Mouse (Mus musculus) MEL (cell line): ENCODE measurements around the gene Cxcl2. TPM values are rescaled to one million over a fixed set of nuclear protein-coding genes. Genes with fewer than 3 reads are reported as not detected.

Source experiments
- DNase-seq: peaks from one replicate; pipeline ENCODE4 v3.0.0; 2011; ENCODE audit warnings: low read depth, low spot score
- H3K27ac ChIP-seq: 2 replicates; pipeline ENCODE4 v1.5.1; 2012; ENCODE audit warnings: low read depth, mild to moderate bottlenecking, control low read depth, low read length, moderate library complexity; ENCODE audit not compliant: control insufficient read depth
- H3K27me3 ChIP-seq, 2 experiments: fragments of 150-350 bp in 1 of 2; sonication (generic) in 1 of 2; 2 replicates each; pipeline ENCODE4 v1.6.1; 2012; ENCODE audit warnings: low read length in 2 of 2, mild to moderate bottlenecking in 2 of 2, improper control_type of control experiment in 1 of 2, moderate library complexity in 1 of 2; ENCODE audit not compliant: insufficient read depth in 2 of 2, control insufficient read depth in 1 of 2
- H3K36me3 ChIP-seq, 2 experiments: 2 replicates each; pipeline ENCODE4 v1.6.1; 2012 to 2014; ENCODE audit warnings: low read length in 2 of 2, improper control_type of control experiment in 1 of 2, inconsistent platforms in 1 of 2, mild to moderate bottlenecking in 1 of 2; ENCODE audit not compliant: insufficient read depth in 2 of 2, control insufficient read depth in 1 of 2
- H3K4me1 ChIP-seq, 2 experiments: fragments of 150-350 bp in 1 of 2; sonication (generic) in 1 of 2; 2 replicates each; pipeline ENCODE4 v1.6.1; 2012; ENCODE audit warnings: low read length in 2 of 2, improper control_type of control experiment in 1 of 2, mild to moderate bottlenecking in 1 of 2; ENCODE audit not compliant: insufficient read depth in 2 of 2, control insufficient read depth in 1 of 2
- H3K4me3 ChIP-seq, 2 experiments: fragments of 150-350 bp in 1 of 2; sonication (generic) in 1 of 2; 2 replicates each; pipeline ENCODE4 v1.5.1; 2012; ENCODE audit warnings: low read depth in 2 of 2, low read length in 2 of 2, mild to moderate bottlenecking in 2 of 2, moderate library complexity in 2 of 2, control low read depth in 1 of 2, improper control_type of control experiment in 1 of 2; ENCODE audit not compliant: control insufficient read depth in 1 of 2, insufficient read depth in 1 of 2
- H3K79me2 ChIP-seq: 2 replicates; pipeline ENCODE4 v1.6.1; 2012; ENCODE audit warnings: mild to moderate bottlenecking, low read length, moderate library complexity; ENCODE audit not compliant: control insufficient read depth, poor library complexity, insufficient read depth
- H3K9ac ChIP-seq: 2 replicates; pipeline ENCODE4 v1.6.1; 2012; ENCODE audit warnings: low read depth, mild to moderate bottlenecking, control low read depth, low read length, moderate library complexity; ENCODE audit not compliant: control insufficient read depth, poor library complexity, severe bottlenecking
- H3K9me3 ChIP-seq: fragments of 150-350 bp; sonication (generic); replicated peaks from 2 replicates; pipeline ENCODE4 v1.6.1; 2012; ENCODE audit warnings: mild to moderate bottlenecking, low read length, improper control_type of control experiment, moderate library complexity; ENCODE audit not compliant: insufficient read depth
- EP300 ChIP-seq, 2 experiments: IDR thresholded peaks; 2 replicates each; pipeline ENCODE4 v1.6.1; 2011; ENCODE audit warnings: improper control_type of control experiment in 2 of 2, low read length in 2 of 2, low read depth in 1 of 2, mild to moderate bottlenecking in 1 of 2
- ETS1 ChIP-seq: IDR thresholded peaks from 2 replicates; pipeline ENCODE4 v1.6.1; 2012; ENCODE audit warnings: low read depth, mild to moderate bottlenecking, inconsistent platforms, low read length, improper control_type of control experiment, moderate library complexity
- GATA1 ChIP-seq: IDR thresholded peaks from 2 replicates; pipeline ENCODE4 v1.6.1; 2011; ENCODE audit warnings: low read depth, low read length, improper control_type of control experiment
- MAFK ChIP-seq: IDR thresholded peaks from 2 replicates; pipeline ENCODE4 v1.6.1; 2011; ENCODE audit warnings: low read depth, mild to moderate bottlenecking, low read length, improper control_type of control experiment, borderline replicate concordance
- MAX ChIP-seq: IDR thresholded peaks from 2 replicates; pipeline ENCODE4 v1.6.1; 2011; ENCODE audit warnings: low read length, improper control_type of control experiment
- MXI1 ChIP-seq: IDR thresholded peaks from 2 replicates; pipeline ENCODE4 v1.6.1; 2011; ENCODE audit warnings: mild to moderate bottlenecking, low read depth, low read length, improper control_type of control experiment
- NELFE ChIP-seq: IDR thresholded peaks from 2 replicates; pipeline ENCODE4 v1.6.1; 2011; ENCODE audit warnings: low read depth, low read length, improper control_type of control experiment
- POLR2AphosphoS2 ChIP-seq: IDR thresholded peaks from 2 replicates; pipeline ENCODE4 v1.6.1; 2011; ENCODE audit warnings: low read length, improper control_type of control experiment
- POLR2AphosphoS5 ChIP-seq: IDR thresholded peaks from 2 replicates; pipeline ENCODE4 v1.6.1; 2012; ENCODE audit warnings: low read depth, borderline replicate concordance, mild to moderate bottlenecking, inconsistent platforms, low read length, moderate library complexity, mixed read lengths
- TAL1 ChIP-seq: IDR thresholded peaks from 2 replicates; pipeline ENCODE4 v1.6.1; 2012; ENCODE audit warnings: mild to moderate bottlenecking, inconsistent platforms, low read length, moderate library complexity, mixed read lengths
- TCF12 ChIP-seq: IDR thresholded peaks from 2 replicates; pipeline ENCODE4 v1.6.1; 2014; ENCODE audit warnings: low read depth, mild to moderate bottlenecking, inconsistent platforms, low read length, improper control_type of control experiment, moderate library complexity
- USF1 ChIP-seq: IDR thresholded peaks from 2 replicates; pipeline ENCODE4 v1.6.1; 2014; ENCODE audit warnings: low read depth, mild to moderate bottlenecking, inconsistent platforms, low read length, improper control_type of control experiment, moderate library complexity
- ZNF384 ChIP-seq: IDR thresholded peaks from 2 replicates; pipeline ENCODE4 v1.6.1; 2012; ENCODE audit warnings: low read depth, mild to moderate bottlenecking, inconsistent platforms, low read length, improper control_type of control experiment
- polyA plus RNA-seq, 2 experiments: library from polyadenylated mRNA; stranded (reverse) in 1 of 2; unstranded in 1 of 2; fragments of >175 nt in 1 of 2; fragments of >200 nt in 1 of 2; gene quantifications; 2 replicates each; pipeline versions ENCODE4 v1.2.1 to v1.2.4; 2012; ENCODE audit warnings: low replicate concordance in 2 of 2, low read depth in 1 of 2; ENCODE audit not compliant: insufficient read length in 2 of 2, insufficient read depth in 1 of 2, missing spikeins in 1 of 2
- total RNA-seq: library from RNA; depleted of rRNA; stranded (reverse); fragments of 300-350 nt; gene quantifications from 2 replicates; pipeline ENCODE4 v1.2.3, GENCODE M21; 2012

The Cxcl2 gene
- total and polyA plus RNA-seq, 3 experiments: not detected

DNA sequence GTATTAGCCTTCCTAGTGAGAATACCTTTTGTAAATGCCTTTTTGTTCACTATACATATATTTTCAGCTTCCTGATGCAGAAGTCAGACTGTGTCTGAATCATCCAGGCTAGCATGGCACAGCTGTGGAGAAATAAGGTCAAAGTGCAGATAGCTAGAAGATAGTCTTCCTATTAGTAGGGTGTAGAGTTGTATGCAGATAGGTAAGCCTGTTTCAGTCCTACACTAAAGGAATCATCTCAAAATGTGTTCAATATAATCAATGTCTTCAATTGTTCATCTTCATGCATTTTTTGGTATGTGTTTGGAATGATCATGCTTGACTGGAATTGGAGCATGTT, 26.5 kb upstream of the Cxcl2 start:
- no peaks in the 10 kb centered on the region for H3K79me2 ChIP-seq
- H3K9ac ChIP-seq: no peak overlapping the region
- H3K27ac ChIP-seq: no peak overlapping the region
- H3K36me3 ChIP-seq: peaks cover 0 to 18% of the 10 kb centered on the region in 2 experiments; a peak in 2 of 4 replicates
- no peak for DNase-seq
- no peaks in the 10 kb centered on the region for H3K27me3 ChIP-seq
- TF ChIP-seq ETS1: no peak
- TF ChIP-seq, all 39 proteins: peak for 0
- Histone ChIP-seq H3K4me1 (peaks cover 4 to 16% of the 10 kb centered on the region in 2 experiments), H3K4me3 (no peak overlapping the region), H3K9me3 (no peaks in the 10 kb centered on the region)

DNA sequence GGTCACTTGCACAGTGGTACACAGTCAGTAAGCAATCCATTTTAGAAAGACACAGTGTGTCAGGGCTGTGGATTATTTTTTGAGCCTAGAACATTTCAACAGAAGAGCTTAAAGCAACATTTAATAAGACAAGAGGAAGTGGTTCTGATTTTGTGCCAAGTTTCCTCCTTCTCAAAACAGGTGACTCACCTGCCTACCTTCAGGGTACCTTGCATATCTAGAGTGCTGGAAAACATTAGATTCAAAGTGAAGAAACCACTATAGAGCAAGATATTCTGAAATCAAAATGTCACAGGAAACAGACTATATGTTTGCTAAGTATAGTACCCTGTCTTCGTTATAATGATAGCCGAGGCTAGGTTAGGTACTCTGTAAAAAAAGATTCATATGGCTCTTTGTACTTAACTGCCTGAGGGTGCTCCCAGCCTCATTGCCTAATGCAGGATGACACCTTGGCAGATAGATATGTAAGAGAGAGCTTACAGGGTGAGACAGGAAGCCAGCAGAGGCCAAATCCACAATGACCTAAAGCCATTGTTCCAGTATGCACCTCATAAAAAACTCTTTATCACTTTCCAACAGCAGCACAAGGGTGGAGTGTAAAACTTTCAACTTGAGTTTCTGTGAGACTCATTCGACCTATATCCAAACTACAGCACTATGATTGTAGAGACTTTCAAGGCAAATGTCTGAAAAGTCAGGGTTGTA, 24.2 kb upstream of the Cxcl2 start:
- no peak overlapping the region for H3K4me3 ChIP-seq
- peaks cover 9 to 17% of the 10 kb centered on the region in 2 experiments for H3K4me1 ChIP-seq
- H3K9me3 ChIP-seq: no peaks in the 10 kb centered on the region
- no peak overlapping the region for H3K27ac ChIP-seq
- H3K27me3 ChIP-seq: no peaks in the 10 kb centered on the region
- H3K79me2 ChIP-seq: no peaks in the 10 kb centered on the region
- DNase-seq: peak; percentile 47
- peaks cover 0 to 22% of the 10 kb centered on the region in 2 experiments; a peak in 2 of 4 replicates for H3K36me3 ChIP-seq
- no peak overlapping the region for H3K9ac ChIP-seq
- peak in 1 of 2 experiments; percentile 48; a peak in 1 of 4 replicates for TF ChIP-seq EP300 (IDR thresholded peaks at IDR 0.05; ENCODE audit: low read depth in 1 of 2, low read length in 2 of 2)
- TF ChIP-seq NELFE: no peak
- peak; percentile 54; the same call in 1 of the 2 replicates for TF ChIP-seq TCF12
- TF ChIP-seq ETS1: 0 out of 2 replicates have a peak, but pooled peaks have one; percentile 47
- TF ChIP-seq TAL1: peak; percentile 44

DNA sequence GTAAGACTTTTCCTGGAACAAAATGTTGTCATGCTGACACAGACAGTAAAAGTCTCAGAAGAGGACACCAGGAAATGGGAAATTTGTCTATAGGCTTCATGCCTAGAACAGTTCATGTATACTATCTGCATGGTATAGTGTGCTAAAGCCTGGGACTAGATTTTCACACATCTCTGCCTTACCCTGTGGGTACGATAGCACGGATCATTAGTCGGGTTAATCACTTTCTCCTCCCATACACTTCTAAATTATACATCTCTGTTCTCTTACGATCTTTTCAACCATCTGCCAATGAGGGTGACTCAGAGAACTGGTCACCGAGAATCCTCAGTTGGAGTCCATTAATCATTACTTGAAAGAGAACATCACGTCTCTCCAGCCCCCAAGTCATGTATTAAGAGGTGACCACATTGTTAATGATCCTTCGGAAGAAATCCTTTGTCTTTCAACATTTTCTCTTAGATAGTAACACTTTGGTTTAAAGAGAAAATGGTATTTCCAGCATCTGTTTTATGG, 23.3 kb upstream of the Cxcl2 start:
- Histone ChIP-seq H3K4me1 (peaks cover 14 to 23% of the 10 kb centered on the region in 2 experiments), H3K9ac (no peak overlapping the region), H3K4me3 (no peak overlapping the region), H3K79me2 (no peaks in the 10 kb centered on the region), H3K27ac (peak overlapping the region; percentile 52; the same call in 1 of the 2 replicates), H3K27me3 (no peaks in the 10 kb centered on the region), H3K9me3 (no peaks in the 10 kb centered on the region), H3K36me3 (peaks cover 0 to 28% of the 10 kb centered on the region in 2 experiments; a peak in 2 of 4 replicates)
- no peak for DNase-seq
- no peak for TF ChIP-seq USF1
- no peak for TF ChIP-seq EP300 (IDR thresholded peaks at IDR 0.05; ENCODE audit: low read depth in 1 of 2, low read length in 2 of 2)
- no peak for TF ChIP-seq TCF12
- TF ChIP-seq MXI1: no peak
- no peak for TF ChIP-seq GATA1
- no peak for TF ChIP-seq POLR2AphosphoS5
- no peak for TF ChIP-seq MAFK
- no peak for TF ChIP-seq POLR2AphosphoS2
- no peak for TF ChIP-seq NELFE
- TF ChIP-seq ZNF384: no peak
- TF ChIP-seq MAX: no peak
